Mouse (Mus musculus) forebrain, embryonic 14.5 days (tissue): ENCODE results near the gene Stxbp4. TPM values are rescaled to one million over a fixed set of nuclear protein-coding genes. Genes with fewer than 3 reads are reported as not detected.

Experiments used
- ATAC-seq: fragments of 200-750 bp; cut with Nextera tagmentation; 2 replicates; pipeline ENCODE4 v1.8.0; 2017; ENCODE audit warnings: mild to moderate bottlenecking, moderate library complexity
- DNase-seq: peaks from one replicate; pipeline ENCODE4 v3.0.0-alpha.2; 2015; ENCODE audit warnings: low spot score
- H3K27ac ChIP-seq: fragments of 300-500 bp; sonication (generic); 2 replicates; pipeline ENCODE4 v1.5.1; 2014; ENCODE audit warnings: low read depth, mild to moderate bottlenecking, control low read depth, low read length, moderate library complexity
- H3K27me3 ChIP-seq: fragments of 300-500 bp; sonication (generic); replicated peaks from 2 replicates; pipeline ENCODE4 v1.6.1; 2014; ENCODE audit warnings: low read length, control low read depth, mixed read lengths; ENCODE audit not compliant: control insufficient read depth, insufficient read depth
- H3K36me3 ChIP-seq: fragments of 300-500 bp; sonication (generic); 2 replicates; pipeline ENCODE4 v1.6.1; 2014; ENCODE audit warnings: low read length, control low read depth; ENCODE audit not compliant: control insufficient read depth, insufficient read depth
- H3K4me1 ChIP-seq: fragments of 300-500 bp; sonication (generic); 2 replicates; pipeline ENCODE4 v1.6.1; 2014; ENCODE audit warnings: antibody characterized with exemption, low read length, control low read depth; ENCODE audit not compliant: control insufficient read depth, insufficient read depth
- H3K4me2 ChIP-seq: fragments of 300-500 bp; sonication (generic); 2 replicates; pipeline ENCODE4 v1.6.1; 2014; ENCODE audit warnings: mild to moderate bottlenecking, control low read depth, low read length
- H3K4me3 ChIP-seq: fragments of 300-500 bp; sonication (generic); 2 replicates; pipeline ENCODE4 v1.5.1; 2014; ENCODE audit warnings: low read depth, low read length, control low read depth
- H3K9ac ChIP-seq: fragments of 300-500 bp; sonication (generic); 2 replicates; pipeline ENCODE4 v1.6.1; 2014; ENCODE audit warnings: mild to moderate bottlenecking, low read length, control low read depth, moderate library complexity
- H3K9me3 ChIP-seq: fragments of 300-500 bp; sonication (generic); replicated peaks from 2 replicates; pipeline ENCODE4 v1.6.1; 2016; ENCODE audit warnings: low read length, control low read depth, mixed read lengths; ENCODE audit not compliant: control insufficient read depth
- WGBS: fragments of 180-500 bp; shearing (Covaris S2); extraction: QIAGEN DNeasy Blood & Tissue Kit; methylation state at CpG from one replicate; pipeline ENCODE4 v1.1.7; 2014; 5-methylcytosine and 5-hydroxymethylcytosine counted together
- polyA plus RNA-seq: library from polyadenylated mRNA; unstranded; fragments of >200 nt; fragmentation: Nextera tagmentation; extraction: Ambion mirVana; gene quantifications from 2 replicates; pipeline ENCODE4 v1.2.1, GENCODE M21; 2014

The Stxbp4 gene
- polyA plus RNA-seq, 1 experiment from 2014 or later: 14.7 TPM

GRCm38 (mm10) chr11:90440851-90441250, 197.0 kb downstream of the Stxbp4 start:
- DNase-seq (peak; percentile 72), ATAC-seq (no peak)
- no peaks in the 10 kb centered on the region for H3K4me1 ChIP-seq
- no peak overlapping the region for H3K9ac ChIP-seq
- WGBS: 9% methylated on average over 3 of the region's 3 CpGs
- no peaks in the 10 kb centered on the region for H3K36me3 ChIP-seq
- H3K27ac ChIP-seq: no peak overlapping the region
- no peaks in the 10 kb centered on the region for H3K9me3 ChIP-seq
- H3K27me3 ChIP-seq: peaks cover 28% of the 10 kb centered on the region
- no peak overlapping the region for H3K4me3 ChIP-seq
- H3K4me2 ChIP-seq: no peak overlapping the region

GRCm38 (mm10) chr11:90438768-90439167, 199.1 kb downstream of the Stxbp4 start:
- no peaks in the 10 kb centered on the region for H3K9me3 ChIP-seq
- 48% methylated on average over 5 of the region's 5 CpGs for WGBS

More at GRCm38 (mm10) chr11:90438768-90439167, 199.1 kb downstream of the Stxbp4 start:
- no peak overlapping the region for H3K27ac ChIP-seq
- H3K9ac ChIP-seq: no peak overlapping the region
- H3K36me3 ChIP-seq: no peaks in the 10 kb centered on the region
- DNase-seq (no peak), ATAC-seq (no peak)
- H3K4me3 ChIP-seq: no peak overlapping the region
- H3K4me1 ChIP-seq: no peaks in the 10 kb centered on the region
- peaks cover 27% of the 10 kb centered on the region for H3K27me3 ChIP-seq
- H3K4me2 ChIP-seq: no peak overlapping the region

Other genes with a start within 250 kb of the Stxbp4 start
- 3.5 and 4.9 TPM in 2 replicates for gene Hlf, start 247.2 kb downstream of the Stxbp4 start, polyA plus RNA-seq
- 21.4 and 22.1 TPM in 2 replicates for gene Cox11, start 89 bp upstream of the Stxbp4 start, polyA plus RNA-seq
- 13.9 and 14.0 TPM in 2 replicates for gene Tom1l1, start 50.3 kb upstream of the Stxbp4 start, polyA plus RNA-seq